In the genomic region with DNA sequence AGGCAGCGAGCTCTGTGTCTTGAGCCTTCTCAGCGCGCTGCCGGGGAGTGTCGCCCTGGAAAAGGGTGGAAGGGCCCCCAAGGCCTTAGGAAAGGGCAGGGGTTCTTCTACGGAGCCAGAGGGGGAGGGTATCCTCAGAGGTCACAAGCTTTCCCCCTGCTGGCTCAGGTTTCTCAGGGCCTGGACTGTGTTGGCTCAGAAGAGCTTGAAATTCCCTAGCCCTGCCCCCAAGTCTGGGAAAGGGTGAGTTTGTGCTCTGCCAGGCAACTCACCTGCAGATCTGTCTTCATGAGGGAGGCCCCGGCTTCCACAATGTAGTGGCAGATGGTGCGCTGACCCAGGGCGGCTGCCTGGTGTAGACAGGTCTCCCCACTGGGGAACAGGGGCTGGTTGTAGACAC, we compare ENCODE assay signal across 8 mouse cellular contexts. TPM values are rescaled to one million over a fixed set of nuclear protein-coding genes. Genes with fewer than 3 reads are reported as not detected.
DNase-seq lines count a peak whose midpoint lies in the region; ATAC-seq and TF ChIP-seq lines count a peak whose summit lies in the region.

No protein-coding gene starts in this region.

- H3K4me3 ChIP-seq in intestine, embryonic 14.5 days (ENCODE audit: low read depth, low read length), result no peak overlapping the region
- no peak overlapping the region for H3K4me3 ChIP-seq in intestine, postnatal 0 days (ENCODE audit: low read depth, low read length)
- peak overlapping the region; percentile 76 for H3K4me3 ChIP-seq in E14TG2a.4 (replicated peaks; ENCODE audit: low read length)
- no peak overlapping the region for H3K4me3 ChIP-seq in embryonic facial prominence, embryonic 12.5 days

- no peak overlapping the region for H3K9ac ChIP-seq in intestine, embryonic 14.5 days (ENCODE audit: low read length)
- H3K9ac ChIP-seq in intestine, postnatal 0 days (ENCODE audit: low read depth, low read length), result no peak overlapping the region
- no peak overlapping the region for H3K9ac ChIP-seq in embryonic facial prominence, embryonic 12.5 days

- DNase-seq in intestine, embryonic 14.5 days (ENCODE audit: low spot score), result no peak
- peak; percentile 52 for DNase-seq in R1 (ENCODE audit: low read depth, low spot score)
- no peak for DNase-seq in adrenal gland, adult (ENCODE audit: inconsistent age in 2 of 2, low spot score in 1 of 2)
- DNase-seq in thymus, postnatal 36 days, result no peak

- no peak for ATAC-seq in intestine, embryonic 14.5 days (replicated peaks; ENCODE audit: low FRiP score, low TSS enrichment, low read depth)
- ATAC-seq in intestine, postnatal 0 days, result no peak
- ATAC-seq in embryonic facial prominence, embryonic 12.5 days (ENCODE audit: insufficient number of reproducible peaks, insufficient read depth, low FRiP score, low TSS enrichment), result no peak
- no peak for ATAC-seq in activated CD4-positive, CD25-positive, alpha-beta regulatory T cell, adult 4 months

- TF ChIP-seq CTCF in intestine, postnatal 0 days (IDR thresholded peaks at IDR 0.05; ENCODE audit: low read depth), result no peak
- TF ChIP-seq CTCF in E14TG2a.4 (conservative IDR thresholded peaks at IDR 0.05; ENCODE audit: low read length), result no peak

- H3K4me2 ChIP-seq in intestine, embryonic 14.5 days (ENCODE audit: low read length), result no peak overlapping the region
- H3K4me2 ChIP-seq in intestine, postnatal 0 days (replicated peaks; ENCODE audit: low read depth), result no peak overlapping the region
- 0 out of 2 replicates have a peak overlapping the region, but pooled peaks have one; percentile 85 for H3K4me2 ChIP-seq in embryonic facial prominence, embryonic 12.5 days (replicated peaks)

- no peaks in the 10 kb centered on the region for H3K27me3 ChIP-seq in intestine, embryonic 14.5 days (replicated peaks; ENCODE audit: control insufficient read depth, insufficient read depth, low read length)
- H3K27me3 ChIP-seq in intestine, postnatal 0 days (replicated peaks; ENCODE audit: control insufficient read depth, insufficient read depth, low read length), result no peaks in the 10 kb centered on the region
- peaks cover 9% of the 10 kb centered on the region for H3K27me3 ChIP-seq in E14TG2a.4 (ENCODE audit: insufficient read depth, low read length)
- H3K27me3 ChIP-seq in embryonic facial prominence, embryonic 12.5 days, result no peaks in the 10 kb centered on the region

- H3K9me3 ChIP-seq in intestine, embryonic 14.5 days (ENCODE audit: control insufficient read depth, low read length), result no peaks in the 10 kb centered on the region
- no peaks in the 10 kb centered on the region for H3K9me3 ChIP-seq in intestine, postnatal 0 days (ENCODE audit: control insufficient read depth)
- no peaks in the 10 kb centered on the region for H3K9me3 ChIP-seq in E14TG2a.4 (ENCODE audit: low read length)
- H3K9me3 ChIP-seq in embryonic facial prominence, embryonic 12.5 days, result no peaks in the 10 kb centered on the region

- H3K36me3 ChIP-seq in intestine, embryonic 14.5 days (ENCODE audit: control insufficient read depth, insufficient read depth, low read length), result peaks cover 50% of the 10 kb centered on the region
- H3K36me3 ChIP-seq in intestine, postnatal 0 days (ENCODE audit: control insufficient read depth, insufficient read depth), result peaks cover 57% of the 10 kb centered on the region
- peaks cover 57% of the 10 kb centered on the region for H3K36me3 ChIP-seq in E14TG2a.4 (ENCODE audit: insufficient read depth, low read length)
- H3K36me3 ChIP-seq in embryonic facial prominence, embryonic 12.5 days, result peaks cover 38% of the 10 kb centered on the region

- WGBS in intestine, embryonic 14.5 days, result 28% methylated on average over 9 of the region's 9 CpGs
- 48% methylated on average over 9 of the region's 9 CpGs for WGBS in intestine, postnatal 0 days
- WGBS in embryonic facial prominence, embryonic 12.5 days, result 17% methylated on average over 9 of the region's 9 CpGs

- peaks cover 25% of the 10 kb centered on the region for H3K4me1 ChIP-seq in intestine, embryonic 14.5 days (replicated peaks; ENCODE audit: control insufficient read depth, insufficient read depth, low read length)
- H3K4me1 ChIP-seq in intestine, postnatal 0 days (replicated peaks; ENCODE audit: control insufficient read depth, insufficient read depth, low read length), result no peaks in the 10 kb centered on the region; the same call in 1 of the 2 replicates
- H3K4me1 ChIP-seq in E14TG2a.4 (replicated peaks; ENCODE audit: low read depth, low read length), result peaks cover 89% of the 10 kb centered on the region
- H3K4me1 ChIP-seq in embryonic facial prominence, embryonic 12.5 days, result peaks cover 29% of the 10 kb centered on the region

- H3K27ac ChIP-seq in intestine, embryonic 14.5 days (ENCODE audit: low read depth), result peak overlapping the region; percentile 98
- H3K27ac ChIP-seq in intestine, postnatal 0 days (ENCODE audit: low read depth, low read length), result no peak overlapping the region; the same call in 1 of the 2 replicates
- H3K27ac ChIP-seq in embryonic facial prominence, embryonic 12.5 days, result peak overlapping the region; percentile 98

RNA-seq across cellular contexts. Expression of a gene that starts 1.4 kb away (rescaled TPM):
- 973 and 1,126 TPM in 2 replicates for polyA plus RNA-seq in intestine, embryonic 14.5 days (2014; fragmentation: Nextera tagmentation; extraction: Ambion mirVana)
- 119 and 128 TPM in 2 replicates for polyA plus RNA-seq in intestine, postnatal 0 days (2015; fragmentation: Nextera tagmentation; extraction: Ambion mirVana)
- polyA plus RNA-seq in embryonic facial prominence, embryonic 12.5 days (2016; fragmentation: Nextera tagmentation; extraction: Ambion mirVana), result 1,900 and 1,964 TPM in 2 replicates
- polyA plus RNA-seq in activated CD4-positive, CD25-positive, alpha-beta regulatory T cell, adult 4 months (2017; shearing (Covaris generic)), result 1 to 10 TPM; 1.2 to 2.0 TPM

RNA-seq across cellular contexts. Expression of a gene that starts 6.4 kb away (rescaled TPM):
- polyA plus RNA-seq in intestine, embryonic 14.5 days (2014; fragmentation: Nextera tagmentation; extraction: Ambion mirVana), result 0.16 TPM in 1 of 2 replicates, not detected in the other
- 0.24 and 0.26 TPM in 2 replicates for polyA plus RNA-seq in intestine, postnatal 0 days (2015; fragmentation: Nextera tagmentation; extraction: Ambion mirVana)
- 0.65 and 1.2 TPM in 2 replicates for polyA plus RNA-seq in embryonic facial prominence, embryonic 12.5 days (2016; fragmentation: Nextera tagmentation; extraction: Ambion mirVana)
- 1 to 10 TPM in 1 of 2 experiments, under 1 TPM in 1; 0.54 to 1.2 TPM for polyA plus RNA-seq in activated CD4-positive, CD25-positive, alpha-beta regulatory T cell, adult 4 months (2017; shearing (Covaris generic))

RNA-seq across cellular contexts. Expression of a gene that starts 12.0 kb away (rescaled TPM):
- 0.74 and 0.88 TPM in 2 replicates for polyA plus RNA-seq in intestine, embryonic 14.5 days (2014; fragmentation: Nextera tagmentation; extraction: Ambion mirVana)
- polyA plus RNA-seq in intestine, postnatal 0 days (2015; fragmentation: Nextera tagmentation; extraction: Ambion mirVana), result 0.21 and 0.30 TPM in 2 replicates
- 0.36 and 0.73 TPM in 2 replicates for polyA plus RNA-seq in embryonic facial prominence, embryonic 12.5 days (2016; fragmentation: Nextera tagmentation; extraction: Ambion mirVana)
- 1 to 10 TPM; 1.6 to 2.4 TPM for polyA plus RNA-seq in activated CD4-positive, CD25-positive, alpha-beta regulatory T cell, adult 4 months (2017; shearing (Covaris generic))

RNA-seq across cellular contexts. Expression of a gene that starts 42.2 kb away (rescaled TPM):
- polyA plus RNA-seq in intestine, embryonic 14.5 days (2014; fragmentation: Nextera tagmentation; extraction: Ambion mirVana), result 71.9 and 75.6 TPM in 2 replicates
- polyA plus RNA-seq in intestine, postnatal 0 days (2015; fragmentation: Nextera tagmentation; extraction: Ambion mirVana), result 53.2 and 56.8 TPM in 2 replicates
- polyA plus RNA-seq in embryonic facial prominence, embryonic 12.5 days (2016; fragmentation: Nextera tagmentation; extraction: Ambion mirVana), result 39.1 and 40.8 TPM in 2 replicates
- 100 to 1,000 TPM in 1 of 2 experiments, 10 to 100 TPM in 1; 98.3 to 132 TPM for polyA plus RNA-seq in activated CD4-positive, CD25-positive, alpha-beta regulatory T cell, adult 4 months (2017; shearing (Covaris generic))

Comparison
In these comparisons a context has a peak if more than half of its experiments do, and no peak if none do; other contexts are left out.
1. RNA of a gene that starts 1.4 kb away (polyA plus RNA-seq): 1,900 to 1,964 TPM in embryonic facial prominence, embryonic 12.5 days, 973 to 1,126 TPM in intestine, embryonic 14.5 days and 119 to 128 TPM in intestine, postnatal 0 days; 1.2 to 2.0 TPM in activated CD4-positive, CD25-positive, alpha-beta regulatory T cell, adult 4 months; every median in the first group is over 10 times any median in the second.